Mouse (Mus musculus) liver, embryonic 14.5 days (tissue): ENCODE measurements around the gene Clhc1.

Source experiments
- CTCF ChIP-seq: IDR thresholded peaks from 2 replicates; pipeline ENCODE4 v1.5.1; 2016; ENCODE audit warnings: antibody characterized with exemption, low read depth, control low read depth
- EP300 ChIP-seq: IDR thresholded peaks from 2 replicates; pipeline ENCODE4 v1.6.1; 2016; ENCODE audit warnings: antibody characterized with exemption, low read depth

- TF ChIP-seq CTCF (no peak), EP300 (no peak)
Observed at GRCm38 (mm10) chr11:29544225-29544945, 3.4 kb upstream of the Clhc1 start.
